Mouse (Mus musculus): ENCODE measurements around the gene Megf6.

The Megf6 gene

DNA sequence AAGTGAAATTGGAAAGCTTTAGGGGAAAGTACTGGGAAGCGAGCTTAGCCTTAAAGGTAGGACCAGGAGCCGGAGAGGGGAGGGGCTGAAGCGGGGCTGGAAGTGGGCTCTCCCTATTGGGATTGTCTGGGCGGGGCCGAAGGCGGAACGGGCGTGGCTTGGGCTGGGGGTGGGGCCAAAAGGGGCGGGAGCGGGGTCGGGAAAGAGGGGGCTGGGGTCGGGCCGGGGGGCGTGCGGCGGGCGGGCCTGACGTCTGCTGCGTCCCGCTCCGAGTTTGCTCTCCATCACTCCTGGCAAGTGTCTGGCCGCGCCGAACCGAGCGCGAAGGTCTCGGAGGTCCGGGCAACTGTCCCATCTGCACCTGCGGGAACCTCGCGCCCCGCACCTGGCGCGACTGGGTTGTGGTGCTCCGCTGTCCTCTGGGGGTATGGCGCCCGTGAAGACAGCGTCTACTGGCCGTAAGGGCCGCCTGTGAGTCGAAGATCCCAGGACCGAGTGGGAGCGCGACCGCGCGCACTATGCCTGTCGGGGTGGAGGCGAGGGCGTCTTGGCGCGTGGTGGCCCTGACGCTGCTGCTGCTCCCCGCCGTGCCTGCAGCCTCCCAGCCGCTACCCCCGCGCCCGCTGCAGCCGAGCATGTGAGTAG is at the start of gene Megf6:
Gene Megf6, plus strand, starts transcription at position 225 of the 645 bp plus-strand sequence.
- DNase-seq, result peak in 1 of 2 experiments; percentile 36

DNA sequence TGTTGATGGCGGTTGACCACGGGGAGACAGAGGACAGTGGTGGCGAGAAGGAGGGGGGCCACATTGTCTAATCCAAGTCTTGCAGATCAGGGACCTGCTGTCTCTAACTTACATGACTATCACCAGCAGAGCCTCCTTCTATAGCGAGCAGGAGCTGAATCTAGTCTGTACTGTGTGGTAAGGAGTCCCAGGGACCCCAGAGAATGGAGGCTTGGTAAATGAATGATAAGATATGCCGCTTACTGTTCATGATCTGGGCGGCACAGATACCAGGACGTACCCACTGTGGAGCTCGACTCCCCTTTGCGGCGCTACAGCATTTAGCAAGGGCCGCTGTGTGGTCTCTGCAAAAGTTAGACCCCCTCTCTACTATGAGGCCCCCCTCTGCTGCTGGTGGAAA is 48.7 kb upstream of the Megf6 start:
- DNase-seq, result no peak

DNA sequence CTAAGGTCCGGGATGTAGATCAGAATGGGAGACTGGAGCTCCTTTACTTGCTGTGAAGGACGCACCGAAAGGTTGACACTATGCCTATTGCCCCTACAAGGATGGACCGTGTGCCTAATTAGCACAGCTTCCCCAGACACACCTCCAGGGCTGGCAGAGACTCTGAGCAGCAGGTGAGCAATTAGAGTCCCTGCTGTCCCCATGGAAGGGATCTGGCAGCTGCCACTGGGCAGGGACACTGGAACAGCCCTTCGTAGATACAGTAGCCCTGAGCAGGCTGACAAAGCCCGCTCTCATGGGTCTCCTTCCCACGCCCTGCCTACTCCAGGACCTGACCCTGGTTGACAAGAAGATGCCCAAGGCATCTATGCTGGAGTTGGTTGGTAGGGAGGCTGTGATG is 48.2 kb upstream of the Megf6 start:
- DNase-seq, result no peak

- no peak for DNase-seq
Measured at GRCm38 (mm10) chr4:154123553-154123952, 47.0 kb upstream of the Megf6 start.

GRCm38 (mm10) chr4:154125202-154125601 is 45.3 kb upstream of the Megf6 start:
- DNase-seq, result no peak

GRCm38 (mm10) chr4:154127273-154127672 is 43.3 kb upstream of the Megf6 start:
- no peak for DNase-seq

- no peak for DNase-seq
Measured at GRCm38 (mm10) chr4:154129950-154130349, 40.6 kb upstream of the Megf6 start.

GRCm38 (mm10) chr4:154131894-154132293 is 38.6 kb upstream of the Megf6 start:
- DNase-seq, result no peak

DNA sequence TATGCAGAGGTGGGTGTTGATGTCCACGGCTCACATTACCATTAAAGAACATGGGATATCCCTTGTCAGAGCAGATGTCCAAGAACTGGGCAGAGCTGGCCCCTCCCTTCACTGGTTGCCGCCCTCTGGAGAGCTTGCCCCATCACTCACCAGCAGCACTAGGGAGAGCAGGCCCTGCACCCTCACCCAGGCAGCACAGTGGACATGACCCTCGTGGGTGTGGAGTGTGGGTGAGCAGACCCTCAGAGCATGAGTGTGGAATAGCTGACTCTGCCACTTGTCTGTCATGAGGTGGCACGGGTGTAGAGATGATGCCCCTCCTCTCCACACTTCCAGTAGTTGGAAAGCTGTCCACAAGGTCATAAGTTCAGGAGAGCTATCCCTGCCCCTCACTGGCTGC is 35.7 kb upstream of the Megf6 start:
- DNase-seq, result no peak

GRCm38 (mm10) chr4:154137139-154137538 is 33.4 kb upstream of the Megf6 start:
- DNase-seq, result no peak

GRCm38 (mm10) chr4:154139671-154140181 is 30.8 kb upstream of the Megf6 start:
- peak; percentile 60 to 67 for DNase-seq

GRCm38 (mm10) chr4:154140182-154140212 is 30.5 kb upstream of the Megf6 start, which contains the start of gene Trp73:
TSS of gene Trp73 (minus strand) at chr4:154140208.
- DNase-seq, result no peak

DNA sequence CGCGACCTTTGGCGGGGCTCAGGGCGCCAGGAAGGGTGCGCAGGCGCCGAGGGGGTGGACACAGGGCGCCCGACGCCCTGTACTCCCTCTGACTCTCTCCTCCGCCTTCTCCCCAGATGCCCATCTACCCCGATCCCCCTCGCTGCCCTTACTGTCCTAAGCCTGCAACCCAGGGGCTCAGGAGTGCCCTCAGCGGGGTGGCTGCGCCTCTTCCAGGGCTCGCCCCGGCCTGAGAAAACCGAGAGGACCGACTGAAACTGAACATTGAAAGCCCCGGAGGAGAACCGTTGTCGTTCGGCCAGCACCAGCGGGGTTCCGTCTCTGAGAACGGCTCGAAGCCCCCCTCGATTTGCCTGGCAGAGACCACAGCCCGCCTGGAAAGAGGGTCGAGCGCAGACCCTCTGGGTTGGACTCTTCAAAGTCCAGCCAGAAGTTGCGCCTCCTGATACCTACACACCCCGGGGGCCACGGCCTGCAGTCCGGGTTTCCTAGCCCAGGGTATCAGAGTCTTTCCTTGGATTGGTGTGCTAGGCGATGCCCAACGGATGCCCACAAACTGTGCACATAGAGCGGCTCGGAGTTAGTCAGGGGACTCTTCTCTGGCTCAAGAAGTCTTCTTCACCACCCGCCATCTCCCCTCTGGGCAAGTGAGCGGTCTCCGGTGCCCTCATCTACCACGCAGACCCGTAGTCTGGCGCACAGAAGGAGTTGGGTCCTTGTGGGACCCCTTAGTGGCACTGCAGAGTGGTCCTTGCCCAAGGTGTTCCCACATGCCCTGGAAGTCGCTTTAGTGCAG is 30.1 kb upstream of the Megf6 start:
- peak in 1 of 2 experiments; percentile 54 for DNase-seq

DNA sequence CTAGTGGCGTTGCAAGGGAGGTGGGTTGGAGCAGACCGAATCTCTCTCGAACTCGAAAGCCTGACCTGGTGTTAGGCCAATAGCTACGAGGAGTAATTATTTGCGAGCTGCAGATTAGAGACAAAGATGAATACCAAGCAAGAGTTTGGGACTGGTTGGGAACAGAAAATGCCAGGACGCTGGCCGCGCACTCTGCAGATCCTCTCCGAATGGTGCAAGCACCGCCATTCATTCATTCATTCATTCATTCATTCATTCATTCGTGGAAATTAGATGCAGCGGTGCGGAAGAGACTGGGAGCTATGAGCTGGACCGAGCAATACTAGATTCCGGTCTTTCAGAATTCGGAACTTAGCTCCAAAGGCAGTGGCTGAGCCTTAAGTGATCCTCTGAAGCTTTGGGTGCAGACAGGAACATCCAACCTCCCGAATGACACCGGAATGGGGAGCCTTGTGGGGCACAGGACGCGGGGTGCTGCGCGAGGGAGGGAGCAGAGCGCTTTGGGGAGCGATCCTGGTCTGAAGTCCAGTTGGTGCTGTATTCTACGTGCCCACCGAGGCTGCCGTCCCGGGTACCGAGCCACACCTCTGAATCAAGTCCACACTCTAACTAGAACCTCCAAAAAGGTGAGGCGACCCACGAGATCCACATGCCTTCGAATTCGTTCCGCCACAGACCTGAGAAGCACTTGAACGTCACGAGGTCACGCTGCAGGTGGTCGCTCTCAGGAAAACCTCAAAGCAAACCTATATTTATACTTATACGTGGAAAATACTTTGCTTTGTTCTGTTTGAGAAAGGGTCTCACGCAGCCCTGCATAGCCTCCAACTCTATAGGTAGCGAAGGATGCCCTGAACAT is 29.3 kb upstream of the Megf6 start:
- DNase-seq, result no peak

DNA sequence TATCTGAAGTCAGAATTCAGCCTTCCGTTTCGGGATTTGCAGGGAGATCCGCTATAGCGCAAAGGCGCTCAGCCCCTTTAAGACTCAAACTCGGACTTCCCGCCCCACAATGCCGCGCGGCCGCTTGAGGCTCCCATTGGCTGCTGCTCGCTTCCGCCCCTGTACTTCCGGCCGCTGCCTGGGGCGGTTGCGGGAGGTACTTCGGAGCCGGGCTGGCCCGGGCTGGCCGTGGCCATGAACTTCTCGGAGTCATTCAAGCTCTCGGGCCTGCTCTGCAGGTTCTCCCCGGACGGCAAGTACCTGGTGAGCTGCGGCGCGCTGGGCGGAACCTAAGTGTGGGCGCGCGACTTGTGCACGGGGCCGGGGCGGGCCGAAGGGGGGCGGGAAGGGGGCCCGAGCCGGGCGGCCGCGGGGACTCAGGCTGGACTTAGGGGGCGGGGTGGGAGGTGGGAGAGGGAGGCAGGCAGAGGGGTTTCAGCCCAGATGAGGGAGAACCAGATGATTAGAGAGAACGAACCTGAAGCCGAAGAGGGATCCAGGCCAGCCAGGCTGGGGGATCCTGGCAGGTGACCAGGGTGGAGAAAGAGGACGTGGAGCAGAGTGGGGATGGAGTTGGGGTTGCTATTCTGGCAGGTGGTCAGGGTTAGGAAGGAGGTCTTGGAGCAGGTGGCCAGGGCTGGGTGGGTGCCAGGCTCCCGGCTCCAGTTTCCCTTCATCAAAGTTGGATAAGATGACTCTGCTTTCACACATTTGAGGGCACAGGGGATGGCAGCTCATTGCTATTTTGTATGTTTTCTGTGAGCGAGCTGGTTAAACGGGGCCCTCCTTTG is 28.1 kb upstream of the Megf6 start, which contains the start of gene Wrap73:
Gene Wrap73, plus strand, starts transcription at position 162 of the 830 bp plus-strand sequence.
- peak; percentile 94 for DNase-seq

DNA sequence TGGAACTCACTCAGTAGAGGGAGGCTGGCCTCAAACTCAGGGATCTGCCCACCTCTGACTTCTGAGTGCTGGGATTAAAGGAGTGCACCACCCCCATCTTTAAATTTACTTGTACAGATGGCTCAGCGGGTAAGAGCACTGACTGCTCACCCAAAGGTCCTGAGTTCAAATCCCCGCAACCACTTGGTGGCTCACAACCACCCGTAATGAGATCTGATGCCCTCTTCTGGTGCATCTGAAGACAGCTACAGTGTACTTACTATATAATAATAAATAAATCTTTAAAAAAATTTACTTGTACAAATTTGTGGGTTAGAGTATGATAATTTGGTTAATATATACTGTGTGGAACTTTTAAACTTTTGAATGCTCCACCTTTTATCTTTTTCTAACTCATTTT is 25.8 kb upstream of the Megf6 start:
- DNase-seq, result no peak

- peak; percentile 83 to 89 for DNase-seq
Measured at GRCm38 (mm10) chr4:154146342-154146741, 24.2 kb upstream of the Megf6 start.

DNA sequence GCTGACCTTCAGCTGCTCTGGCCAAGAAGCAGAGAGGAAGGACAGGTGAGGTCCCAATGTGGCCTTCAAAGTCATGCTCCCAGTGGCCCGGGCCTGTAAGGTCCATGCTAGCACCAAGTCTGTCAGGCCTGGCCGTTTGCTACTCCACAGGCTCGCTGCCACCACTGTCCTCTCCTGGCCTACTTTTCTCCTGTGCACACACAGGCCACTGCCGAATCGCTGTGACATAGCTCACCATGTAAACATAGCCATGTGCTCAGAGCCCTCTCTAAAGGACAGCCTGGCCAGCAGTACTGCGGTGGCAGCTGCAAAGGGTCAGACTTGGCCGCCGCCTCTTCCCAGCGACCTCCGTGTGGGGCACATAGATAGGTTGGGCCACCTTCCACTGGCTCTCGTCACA is 16.4 kb upstream of the Megf6 start:
- DNase-seq, result no peak

DNA sequence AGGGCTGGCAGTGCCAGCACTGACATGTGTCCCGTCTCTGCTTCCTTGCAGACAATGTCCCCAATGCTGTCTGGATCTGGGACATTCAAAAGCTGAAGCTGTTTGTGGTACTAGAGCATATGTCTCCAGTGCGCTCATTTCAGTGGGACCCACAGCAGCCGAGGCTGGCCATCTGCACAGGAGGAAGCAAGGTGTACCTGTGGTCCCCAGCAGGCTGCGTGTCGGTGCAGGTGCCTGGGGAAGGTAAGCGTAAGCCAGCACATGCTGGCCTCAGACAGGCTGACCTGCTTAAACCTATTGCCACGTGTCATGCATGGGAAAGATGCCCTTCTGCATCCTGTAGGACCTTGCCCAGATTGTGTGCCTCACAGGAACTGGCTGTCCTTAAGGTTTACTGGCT is 14.5 kb upstream of the Megf6 start:
- no peak for DNase-seq

- no peak for DNase-seq
Measured at GRCm38 (mm10) chr4:154157970-154158662, 12.4 kb upstream of the Megf6 start.

DNA sequence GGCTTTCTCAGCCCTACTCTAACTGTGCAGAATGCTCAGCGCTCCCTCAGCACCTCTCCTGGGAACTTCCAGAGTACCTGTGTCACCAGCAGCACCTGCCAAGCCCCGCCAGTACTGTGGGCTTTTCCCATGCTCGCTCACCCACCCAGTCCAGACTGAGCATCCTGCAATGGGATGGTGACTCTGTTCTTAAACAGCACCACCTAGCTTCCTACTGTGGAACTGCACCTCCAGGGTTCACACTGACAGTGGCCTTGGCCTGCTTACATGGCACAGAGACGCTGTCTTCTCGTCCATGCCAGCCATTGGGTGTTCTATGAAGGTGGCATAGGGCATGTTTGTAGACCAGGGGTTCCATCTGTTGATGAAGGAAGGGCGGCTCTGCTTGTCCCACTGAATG is 11.5 kb upstream of the Megf6 start:
- peak; percentile 95 to 96 for DNase-seq

DNA sequence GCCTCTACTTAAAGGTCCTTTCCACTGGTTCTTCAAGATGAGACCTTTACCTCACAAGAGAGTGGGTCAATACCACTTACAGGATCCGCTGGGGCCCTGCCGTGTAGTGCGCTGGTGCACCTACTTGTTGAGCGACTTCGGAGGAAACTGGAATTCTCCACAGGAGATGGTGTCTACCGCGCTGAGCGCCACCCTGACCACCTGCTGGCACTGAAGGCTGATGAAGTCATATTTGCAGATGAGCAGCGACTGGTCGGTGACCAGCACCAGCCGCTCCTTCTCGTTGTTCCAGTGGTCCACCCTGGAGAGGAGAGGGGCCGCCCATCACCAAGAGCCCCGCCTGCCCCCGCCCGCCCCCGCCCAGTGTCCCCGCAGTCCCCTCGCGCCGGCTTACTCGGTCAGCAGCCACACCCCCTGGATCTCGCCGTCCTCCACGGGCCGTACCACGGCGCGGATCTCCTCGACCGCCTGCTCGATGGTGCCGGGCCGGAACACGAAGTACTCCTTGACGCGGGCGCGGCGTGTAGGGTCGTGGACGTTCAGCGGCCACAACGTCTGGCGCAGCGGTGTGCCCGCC is 10.5 kb upstream of the Megf6 start:
- DNase-seq, result peak in 1 of 2 experiments; percentile 59
